Mouse (Mus musculus) liver, postnatal 0 days (tissue): Measurements from ENCODE around the gene Zfp609. TPM values are rescaled to one million over a fixed set of nuclear protein-coding genes. Genes with fewer than 3 reads are reported as not detected.

Source experiments
- ATAC-seq: fragments of 200-750 bp; cut with Nextera tagmentation; 2 replicates; pipeline ENCODE4 v1.8.0; 2017; ENCODE audit warnings: mild to moderate bottlenecking, moderate library complexity
- DNase-seq: peaks from one replicate; pipeline ENCODE4 v3.0.0-alpha.2; 2016
- H3K27ac ChIP-seq: fragments of 300-500 bp; sonication (generic); 2 replicates; pipeline ENCODE4 v1.5.1; 2014; ENCODE audit warnings: antibody characterized with exemption, moderate library complexity, mild to moderate bottlenecking, low read depth
- H3K27me3 ChIP-seq: fragments of 300-500 bp; sonication (generic); 2 replicates; pipeline ENCODE4 v1.6.1; 2014; ENCODE audit warnings: low read length, control low read depth, mixed read lengths; ENCODE audit not compliant: insufficient read depth
- H3K36me3 ChIP-seq: fragments of 300-500 bp; sonication (generic); replicated peaks from 2 replicates; pipeline ENCODE4 v1.6.1; 2014; ENCODE audit warnings: mild to moderate bottlenecking, control low read depth, low read length, moderate library complexity, mixed read lengths; ENCODE audit not compliant: insufficient read depth
- H3K4me1 ChIP-seq: fragments of 300-500 bp; sonication (generic); 2 replicates; pipeline ENCODE4 v1.6.1; 2014; ENCODE audit warnings: antibody characterized with exemption, mild to moderate bottlenecking, control low read depth; ENCODE audit not compliant: insufficient read depth
- H3K4me2 ChIP-seq: fragments of 300-500 bp; sonication (generic); 2 replicates; pipeline ENCODE4 v1.6.1; 2014; ENCODE audit warnings: low read depth, mild to moderate bottlenecking, low read length, moderate library complexity, mixed read lengths
- H3K4me3 ChIP-seq: fragments of 300-500 bp; sonication (generic); 2 replicates; pipeline ENCODE4 v1.5.1; 2014; ENCODE audit warnings: low read depth, low read length
- H3K9ac ChIP-seq: fragments of 300-500 bp; sonication (generic); replicated peaks from 2 replicates; pipeline ENCODE4 v1.6.1; 2014; ENCODE audit warnings: mild to moderate bottlenecking, moderate library complexity
- H3K9me3 ChIP-seq: fragments of 300-500 bp; sonication (generic); 2 replicates; pipeline ENCODE4 v1.6.1; 2016; ENCODE audit warnings: mild to moderate bottlenecking, control low read depth, low read length, mixed read lengths
- CTCF ChIP-seq: sonication (generic); IDR thresholded peaks from 2 replicates; pipeline ENCODE4 v1.5.1; 2016; ENCODE audit warnings: antibody characterized with exemption, low read depth
- EP300 ChIP-seq: IDR thresholded peaks from 2 replicates; pipeline ENCODE4 v1.6.1; 2016; ENCODE audit warnings: antibody characterized with exemption, low read depth, mild to moderate bottlenecking
- WGBS: fragments of 180-500 bp; shearing (Covaris S2); extraction: QIAGEN DNeasy Blood & Tissue Kit; methylation state at CpG from one replicate; pipeline ENCODE4 v1.1.7; 2014; ENCODE audit not compliant: insufficient replicate concordance; 5-methylcytosine and 5-hydroxymethylcytosine counted together
- polyA plus RNA-seq: library from polyadenylated mRNA; unstranded; fragments of >200 nt; fragmentation: Nextera tagmentation; extraction: Ambion mirVana; gene quantifications from 2 replicates; pipeline ENCODE4 v1.2.1, GENCODE M21; 2015

The Zfp609 gene
- polyA plus RNA-seq, 1 experiment from 2014 or later = 2.8 TPM

DNA sequence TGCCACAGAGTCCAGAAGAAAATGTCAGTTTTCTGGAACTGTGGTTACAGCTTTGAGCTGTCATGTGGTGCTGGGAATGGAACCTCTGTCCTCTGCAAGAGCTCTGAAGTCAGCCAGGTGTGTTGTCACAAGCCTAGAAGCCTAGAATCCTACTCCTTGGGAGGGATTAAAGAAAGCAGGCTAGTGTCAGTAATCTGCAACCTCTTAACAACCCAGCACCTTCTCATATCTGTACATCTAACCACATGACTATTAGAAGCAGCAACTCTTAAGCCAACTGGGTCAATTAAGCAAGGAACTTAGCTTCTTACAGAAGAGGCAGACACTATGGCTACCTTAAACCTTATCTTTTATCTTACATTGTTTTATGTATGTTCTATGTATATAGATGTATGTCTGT, 9.6 kb upstream of the Zfp609 start:
- Histone ChIP-seq H3K27me3 (no peaks in the 10 kb centered on the region), H3K36me3 (0 out of 2 replicates have a peak, but pooled peaks cover 7% of the 10 kb centered on the region), H3K27ac (no peak overlapping the region), H3K9ac (no peak overlapping the region), H3K4me1 (peaks cover 8% of the 10 kb centered on the region; the same call in 1 of the 2 replicates), H3K4me3 (no peak overlapping the region), H3K9me3 (no peaks in the 10 kb centered on the region), H3K4me2 (no peak overlapping the region)
- DNase-seq (no peak), ATAC-seq (no peak)
- TF ChIP-seq EP300 (no peak), CTCF (no peak)

DNA sequence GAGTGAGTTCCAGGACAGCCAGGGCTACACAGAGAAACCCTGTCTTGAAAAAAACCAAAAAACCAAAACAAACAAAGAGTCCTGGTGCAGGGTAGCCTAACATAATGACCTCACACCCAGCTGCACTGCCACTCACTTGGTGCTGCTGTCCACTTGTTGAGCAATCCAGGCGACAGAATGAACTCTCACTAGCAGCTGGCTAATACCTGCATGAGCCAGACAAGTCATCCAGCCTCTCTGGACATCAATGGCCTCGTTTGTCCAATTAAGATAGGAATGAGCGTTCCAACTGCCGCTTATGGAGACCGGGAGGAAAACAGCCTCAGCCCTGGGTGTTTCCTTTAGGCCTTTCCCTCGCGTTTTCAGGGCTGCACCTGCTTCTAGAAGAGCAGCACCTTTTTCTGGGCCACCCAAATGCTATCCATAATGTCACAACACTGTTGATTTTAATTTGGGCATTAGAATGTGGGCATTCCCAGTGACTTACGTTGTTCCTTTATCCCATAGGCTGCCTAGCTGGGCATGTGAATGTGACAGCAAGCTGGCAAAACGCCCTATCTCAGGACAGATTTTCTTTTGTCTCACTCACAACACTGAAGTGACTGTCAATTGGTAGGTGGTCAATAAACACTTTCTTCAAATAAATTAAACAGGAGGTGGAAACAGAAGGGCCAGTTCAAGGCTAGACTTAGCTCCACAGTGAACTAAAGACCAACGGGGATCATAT, 7.4 kb upstream of the Zfp609 start:
- ATAC-seq (peak; percentile 92), DNase-seq (peak; percentile 34)
- peaks cover 14% of the 10 kb centered on the region for H3K4me1 ChIP-seq
- no peak overlapping the region for H3K9ac ChIP-seq
- no peak overlapping the region for H3K4me2 ChIP-seq
- WGBS = 74% methylated on average over 10 of the region's 10 CpGs
- TF ChIP-seq EP300 (no peak), CTCF (no peak)
- H3K27ac ChIP-seq = 0 out of 2 replicates have a peak overlapping the region, but pooled peaks have one; percentile 19
- 0 out of 2 replicates have a peak, but pooled peaks cover 3% of the 10 kb centered on the region for H3K36me3 ChIP-seq
- H3K27me3 ChIP-seq = no peaks in the 10 kb centered on the region
- no peak overlapping the region for H3K4me3 ChIP-seq
- H3K9me3 ChIP-seq = no peaks in the 10 kb centered on the region

DNA sequence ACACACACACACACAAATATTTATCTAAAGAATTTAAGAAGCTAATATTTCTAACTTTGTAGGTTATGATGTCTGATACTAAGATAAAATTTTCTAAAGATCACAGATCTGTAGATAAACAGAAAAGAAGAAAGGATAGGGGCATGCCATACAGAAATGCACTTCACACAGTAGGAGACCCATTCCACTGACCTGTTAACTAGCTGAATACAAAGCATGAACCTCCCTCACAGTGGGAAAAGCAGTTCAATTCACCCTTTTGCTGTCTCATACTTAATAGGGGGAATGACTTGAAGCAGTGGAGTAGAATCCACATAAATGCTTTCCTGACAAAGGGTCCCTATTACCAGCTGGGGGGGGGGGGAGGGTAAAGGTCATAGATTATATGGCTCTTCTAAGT, 6.3 kb upstream of the Zfp609 start:
- Histone ChIP-seq H3K9ac (no peak overlapping the region), H3K4me3 (no peak overlapping the region), H3K27ac (no peak overlapping the region), H3K4me1 (peaks cover 14% of the 10 kb centered on the region), H3K9me3 (no peaks in the 10 kb centered on the region), H3K27me3 (no peaks in the 10 kb centered on the region), H3K4me2 (no peak overlapping the region), H3K36me3 (no peaks in the 10 kb centered on the region)
- no peak for DNase-seq
- ATAC-seq = no peak
- TF ChIP-seq EP300 = no peak
- no peak for TF ChIP-seq CTCF

GRCm38 (mm10) chr9:65833230-65833629, 5.9 kb upstream of the Zfp609 start:
- H3K27ac ChIP-seq = no peak overlapping the region
- no peak for ATAC-seq
- TF ChIP-seq EP300 (no peak), CTCF (no peak)
- 83% methylated on average over 2 of the region's 2 CpGs for WGBS
- H3K4me1 ChIP-seq = peaks cover 18% of the 10 kb centered on the region
- H3K27me3 ChIP-seq = no peaks in the 10 kb centered on the region
- no peak overlapping the region for H3K9ac ChIP-seq
- H3K4me2 ChIP-seq = no peak overlapping the region
- no peak for DNase-seq
- no peak overlapping the region for H3K4me3 ChIP-seq
- no peaks in the 10 kb centered on the region for H3K9me3 ChIP-seq
- H3K36me3 ChIP-seq = no peaks in the 10 kb centered on the region

GRCm38 (mm10) chr9:65832041-65832440, 4.7 kb upstream of the Zfp609 start:
- Histone ChIP-seq H3K9me3 (no peaks in the 10 kb centered on the region), H3K4me1 (peaks cover 18% of the 10 kb centered on the region), H3K9ac (no peak overlapping the region), H3K27ac (peak overlapping the region; percentile 45; the same call in 1 of the 2 replicates), H3K4me2 (no peak overlapping the region), H3K27me3 (no peaks in the 10 kb centered on the region), H3K36me3 (no peaks in the 10 kb centered on the region), H3K4me3 (no peak overlapping the region)
- DNase-seq (no peak), ATAC-seq (no peak)
- 62% methylated on average over 2 of the region's 2 CpGs for WGBS
- TF ChIP-seq CTCF = no peak
- no peak for TF ChIP-seq EP300

DNA sequence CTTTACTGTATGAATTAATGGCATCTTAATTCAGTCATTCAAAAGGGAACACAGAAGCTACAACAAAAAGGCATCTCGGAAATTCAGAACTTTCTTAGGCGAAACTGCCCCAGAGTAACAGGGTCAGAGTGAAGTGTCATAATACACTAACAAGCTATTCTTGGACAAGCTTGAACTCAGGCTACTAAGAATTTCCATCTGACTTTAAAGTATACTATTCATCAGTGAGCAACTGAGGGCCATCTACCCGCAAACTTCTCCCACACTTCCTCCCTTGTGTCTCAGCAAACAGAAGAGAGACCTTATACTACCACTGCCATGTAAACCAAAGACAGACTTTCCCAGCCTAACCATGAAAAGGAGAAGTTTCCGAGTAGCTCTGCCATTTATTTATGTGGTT, 3.8 kb upstream of the Zfp609 start:
- H3K4me2 ChIP-seq = 0 out of 2 replicates have a peak overlapping the region, but pooled peaks have one; percentile 8
- H3K4me1 ChIP-seq = peaks cover 22% of the 10 kb centered on the region
- no peak for DNase-seq
- H3K4me3 ChIP-seq = no peak overlapping the region
- no peak overlapping the region for H3K9ac ChIP-seq
- no peak for ATAC-seq
- no peak for TF ChIP-seq CTCF
- peak overlapping the region; percentile 61; the same call in 1 of the 2 replicates for H3K27ac ChIP-seq
- no peaks in the 10 kb centered on the region for H3K27me3 ChIP-seq
- H3K9me3 ChIP-seq = no peaks in the 10 kb centered on the region
- WGBS = 27% methylated on average over 4 of the region's 4 CpGs
- no peaks in the 10 kb centered on the region for H3K36me3 ChIP-seq
